Mouse (Mus musculus): ENCODE measurements around the gene Map3k10.

Gene Map3k10

GRCm38 (mm10) chr7:27609285-27609684 lies 65.1 kb downstream of the Map3k10 start:
- DNase-seq (ENCODE audit: low spot score) = no peak

- DNase-seq (ENCODE audit: low spot score) = no peak
Measured at GRCm38 (mm10) chr7:27608130-27608529, 66.3 kb downstream of the Map3k10 start.

GRCm38 (mm10) chr7:27607580-27607979 lies 66.8 kb downstream of the Map3k10 start:
- DNase-seq (ENCODE audit: low spot score) = no peak

GRCm38 (mm10) chr7:27606481-27607254 lies 67.7 kb downstream of the Map3k10 start:
- no peak for DNase-seq (ENCODE audit: low spot score)

Measured in yolk sac, embryonic 10.5 days (tissue).